Mouse (Mus musculus): ENCODE measurements around the gene Rtn4ip1.
A peak's percentile ranks its signal among the peaks of the same experiment; 100 is the strongest.
"Not testable (repeated sequence)": the region's sequence is repeated elsewhere in the genome, so short reads cannot be mapped to it uniquely, and the experiment has no call there.

Gene Rtn4ip1

GRCm38 (mm10) chr10:43928596-43928995 lies 27.0 kb downstream of the Rtn4ip1 start:
- DNase-seq (ENCODE audit: low spot score in 2 of 2), result no peak

GRCm38 (mm10) chr10:43939136-43939662 lies 37.6 kb downstream of the Rtn4ip1 start:
- no peak for DNase-seq (ENCODE audit: low spot score in 2 of 2)

- DNase-seq (ENCODE audit: low spot score in 2 of 2), result no peak
These were observed 42.1 kb downstream of the Rtn4ip1 start for GRCm38 (mm10) chr10:43943736-43944135.

- no peak for DNase-seq (ENCODE audit: low spot score in 2 of 2)
These were observed 43.8 kb downstream of the Rtn4ip1 start for GRCm38 (mm10) chr10:43945435-43945834.

DNA sequence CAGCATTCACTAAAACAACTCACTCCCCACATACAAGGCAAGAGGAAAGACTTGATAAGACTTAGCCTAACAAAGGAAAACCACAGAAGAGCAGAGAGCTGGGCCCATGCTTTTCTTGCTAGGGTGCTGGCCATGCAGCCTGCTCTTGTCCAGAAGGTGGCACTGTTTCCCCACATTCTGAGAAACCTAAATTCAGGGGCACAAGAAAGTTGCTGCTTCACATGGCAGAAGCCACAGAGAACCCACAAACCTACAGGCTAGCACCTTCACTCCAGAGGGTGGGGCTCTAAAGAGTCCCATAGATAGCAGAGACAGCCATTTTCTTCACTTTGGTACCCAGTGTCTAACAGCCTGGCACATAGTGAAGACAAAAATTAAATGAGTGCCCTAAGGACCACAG lies 52.3 kb downstream of the Rtn4ip1 start:
- peak in 1 of 2 experiments; percentile 44 for DNase-seq (ENCODE audit: low spot score in 2 of 2)

DNA sequence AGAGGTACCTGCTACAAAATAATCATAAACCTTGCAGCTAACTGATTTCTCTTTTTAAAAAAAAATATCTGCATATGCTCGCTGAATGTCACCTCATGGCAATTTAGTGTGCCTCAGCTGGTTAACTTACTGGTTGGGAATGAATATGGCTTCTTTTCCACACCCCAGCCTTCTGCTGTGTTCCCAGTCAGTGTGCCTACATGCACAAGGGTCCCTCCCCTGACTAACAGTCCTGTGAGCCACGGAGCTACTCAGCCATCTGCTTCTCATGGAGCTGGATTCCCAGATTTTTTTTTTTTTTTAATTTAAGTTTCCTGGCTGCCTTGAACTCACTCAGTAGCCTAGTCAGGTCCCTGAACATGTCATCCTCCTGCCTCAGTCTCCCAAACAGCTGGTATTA lies 63.3 kb downstream of the Rtn4ip1 start:
- no peak for DNase-seq (ENCODE audit: low spot score in 2 of 2)

DNA sequence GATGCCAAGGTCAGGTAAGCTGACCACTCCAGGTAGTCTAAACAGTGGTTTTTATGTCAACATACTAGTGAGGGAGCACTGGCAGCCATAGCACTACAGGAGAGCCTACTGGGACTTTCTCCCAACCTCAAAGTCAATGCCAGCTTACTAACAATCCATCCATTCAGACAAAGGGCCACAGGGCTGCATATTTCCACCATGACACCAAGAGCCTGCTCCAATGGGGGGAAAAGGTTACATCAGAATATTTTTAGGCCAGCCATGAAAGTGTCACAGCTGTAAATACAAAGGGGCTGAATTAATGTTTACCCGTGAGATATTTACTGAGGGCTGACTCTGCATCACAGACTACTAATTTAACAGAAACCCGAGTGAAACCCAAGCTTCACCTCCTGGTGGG lies 71.6 kb downstream of the Rtn4ip1 start:
- DNase-seq (ENCODE audit: low spot score in 2 of 2), result no peak

- no peak for DNase-seq (ENCODE audit: low spot score in 2 of 2)
These were observed 75.7 kb downstream of the Rtn4ip1 start for GRCm38 (mm10) chr10:43977353-43977752.

GRCm38 (mm10) chr10:43980080-43980479 lies 78.5 kb downstream of the Rtn4ip1 start:
- no peak for DNase-seq (ENCODE audit: low spot score in 2 of 2)

DNA sequence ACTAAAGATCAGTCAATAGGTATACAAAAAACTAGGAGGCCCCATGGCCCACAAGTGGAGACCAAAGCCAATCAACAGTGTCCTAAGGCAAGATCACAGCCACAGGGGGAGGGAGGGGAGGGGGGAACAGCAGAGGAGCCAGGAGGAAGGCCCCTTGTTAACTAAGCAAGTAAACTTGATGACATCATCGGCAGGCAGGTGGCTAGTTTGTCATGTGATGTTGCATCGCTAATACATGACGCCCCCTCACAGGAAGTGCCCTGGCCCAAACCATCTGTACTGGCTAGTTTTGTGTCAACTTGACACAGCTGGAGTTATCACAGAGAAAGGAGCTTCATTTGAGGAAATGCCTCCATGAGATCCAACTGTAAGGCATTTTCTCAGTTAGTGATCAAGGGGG lies 79.1 kb downstream of the Rtn4ip1 start:
- not testable (repeated sequence) for DNase-seq (ENCODE audit: low spot score in 2 of 2)

DNA sequence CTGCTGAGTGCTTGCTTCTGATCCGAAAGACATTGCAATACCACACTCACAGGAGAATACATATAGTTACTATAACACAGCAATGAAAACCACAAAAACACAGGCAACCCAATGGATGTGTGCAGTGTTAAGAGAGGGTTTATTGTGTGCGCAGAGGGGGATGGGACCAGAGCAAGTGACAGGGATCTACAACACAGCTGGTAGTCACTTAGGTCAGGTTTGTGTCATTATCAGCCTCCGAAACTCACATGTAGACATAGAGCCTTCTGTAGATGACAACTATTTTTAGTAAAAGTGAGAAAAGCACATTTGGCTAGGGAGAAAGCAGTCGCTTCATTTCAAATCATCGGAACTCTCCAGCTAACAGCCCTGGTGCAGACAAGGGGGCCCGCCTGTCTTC lies 80.9 kb downstream of the Rtn4ip1 start:
- DNase-seq (ENCODE audit: low spot score in 2 of 2), result no peak

- no peak for DNase-seq (ENCODE audit: low spot score in 2 of 2)
These were observed 81.6 kb downstream of the Rtn4ip1 start for GRCm38 (mm10) chr10:43983241-43983640.

DNA sequence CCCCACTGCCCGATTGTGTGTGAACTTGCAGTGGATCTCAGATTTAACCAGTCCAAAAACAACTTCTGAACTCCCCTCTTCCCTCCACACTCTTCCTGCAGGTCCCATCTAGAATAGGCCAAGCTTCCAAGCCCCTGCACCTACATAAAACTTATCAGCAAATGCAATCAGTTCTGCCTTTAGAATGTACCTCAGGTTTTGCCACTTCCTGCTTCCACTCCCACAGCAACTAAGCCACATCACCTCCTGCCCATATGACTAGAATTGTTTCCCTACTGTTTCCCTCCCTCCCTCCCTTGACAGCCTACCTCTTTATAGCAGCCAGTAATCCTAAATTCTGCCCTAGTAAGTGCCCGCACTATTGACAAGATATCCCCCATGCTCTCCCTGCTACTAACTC lies 82.3 kb downstream of the Rtn4ip1 start:
- no peak for DNase-seq (ENCODE audit: low spot score in 2 of 2)

DNA sequence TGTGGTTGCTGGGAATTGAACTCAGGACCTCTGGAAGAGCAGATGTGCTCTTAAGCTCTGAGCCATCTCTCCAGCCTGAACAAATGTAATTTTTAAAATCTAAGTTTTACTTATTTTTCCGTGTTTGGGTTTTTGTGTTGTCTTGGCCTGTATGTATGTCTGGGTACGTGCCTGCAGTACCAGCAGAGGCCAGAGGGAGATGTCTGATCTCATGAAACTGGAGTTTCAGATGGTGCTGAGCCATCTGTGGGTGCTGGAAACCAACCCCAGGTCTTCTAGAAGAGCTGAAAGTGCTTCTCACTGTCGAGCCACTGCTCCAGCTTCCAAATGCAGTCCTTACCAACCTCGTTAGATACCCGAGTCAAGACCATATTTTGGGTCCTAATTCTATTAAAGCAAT lies 89.7 kb downstream of the Rtn4ip1 start:
- no peak for DNase-seq (ENCODE audit: low spot score in 2 of 2)

GRCm38 (mm10) chr10:43992506-43992905 lies 90.9 kb downstream of the Rtn4ip1 start:
- no peak for DNase-seq (ENCODE audit: low spot score in 2 of 2)

GRCm38 (mm10) chr10:43993198-43993597 lies 91.6 kb downstream of the Rtn4ip1 start:
- DNase-seq (ENCODE audit: low spot score in 2 of 2), result no peak

GRCm38 (mm10) chr10:43995858-43996650 lies 94.4 kb downstream of the Rtn4ip1 start:
- DNase-seq (ENCODE audit: low spot score in 2 of 2), result no peak

DNA sequence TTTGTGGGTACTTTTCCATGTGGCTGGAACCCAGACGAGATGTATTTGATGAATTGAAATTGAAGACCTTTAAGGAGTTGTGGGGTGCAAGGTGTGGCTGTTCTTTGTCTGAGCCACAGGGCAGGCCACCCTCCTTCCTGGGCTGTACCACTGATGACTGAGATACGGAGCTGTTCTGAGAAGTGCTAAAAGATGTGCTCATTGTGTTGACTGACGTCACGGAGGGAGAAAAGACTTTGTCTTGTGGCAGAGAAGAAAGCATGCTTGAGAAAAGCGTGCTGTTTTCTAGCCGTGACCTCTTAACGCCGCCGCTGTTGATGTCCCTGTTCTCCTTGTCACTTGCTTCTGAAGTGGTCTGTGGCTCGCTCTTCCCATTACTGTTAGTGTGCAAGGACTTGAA lies 95.7 kb downstream of the Rtn4ip1 start:
- DNase-seq (ENCODE audit: low spot score in 2 of 2), result no peak

DNA sequence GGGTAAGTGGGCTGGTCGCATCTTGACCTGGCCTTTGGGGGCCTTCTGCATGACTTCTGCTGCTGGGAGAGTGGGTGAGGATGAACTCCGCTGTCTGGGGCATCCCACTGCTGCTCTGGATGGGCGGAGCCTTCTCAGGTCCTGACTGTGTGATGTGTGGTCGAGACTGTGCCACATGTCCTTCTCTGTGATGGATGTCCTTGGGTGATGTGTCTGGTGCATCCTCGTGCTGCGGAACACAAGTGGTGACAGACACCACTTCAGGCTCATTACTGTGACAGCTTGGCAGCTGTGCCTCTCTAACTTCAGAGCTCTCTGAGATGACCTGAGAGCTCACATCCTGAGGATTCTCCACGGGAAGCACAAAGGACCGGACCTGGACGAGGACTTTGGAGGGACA lies 96.4 kb downstream of the Rtn4ip1 start:
- no peak for DNase-seq (ENCODE audit: low spot score in 2 of 2)

- DNase-seq (ENCODE audit: low spot score in 2 of 2), result no peak
These were observed 97.0 kb downstream of the Rtn4ip1 start for GRCm38 (mm10) chr10:43998503-43999082.

DNA sequence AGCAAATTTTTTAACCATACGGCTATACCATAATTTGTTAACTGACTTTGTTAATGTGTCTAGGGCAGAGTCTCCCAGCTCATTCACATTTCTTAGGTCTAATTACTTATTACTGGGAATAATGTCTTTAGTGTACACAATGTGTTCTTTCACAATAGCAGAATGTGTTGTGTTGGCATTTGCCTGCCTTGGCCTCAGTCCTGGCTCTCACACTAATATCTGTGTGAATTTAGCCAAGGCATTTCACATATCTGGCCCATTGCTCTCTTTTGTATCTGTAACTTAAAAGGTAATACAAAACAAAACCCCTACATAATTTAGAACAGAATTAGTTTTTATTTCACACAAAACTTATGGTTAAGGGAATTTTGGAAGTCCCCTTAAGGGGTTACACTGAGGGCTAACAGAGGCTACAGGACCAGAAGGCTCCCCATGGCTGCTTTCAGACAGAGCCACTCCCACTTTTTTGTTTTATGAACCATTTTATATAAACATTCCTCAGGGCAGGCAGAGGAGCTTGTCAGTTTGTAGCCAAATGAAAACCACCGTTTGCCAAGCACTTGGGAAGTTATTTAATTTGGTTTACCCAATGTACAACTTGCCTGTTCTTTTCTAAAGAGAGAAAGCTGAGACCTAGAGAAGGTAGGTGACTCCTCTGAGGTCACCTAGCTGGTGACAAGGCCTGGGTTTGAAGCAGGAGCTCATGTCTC lies 98.7 kb downstream of the Rtn4ip1 start:
- DNase-seq (ENCODE audit: low spot score in 2 of 2), result no peak

Measured in frontal cortex, postnatal 10 days (tissue).